Mouse (Mus musculus) hindbrain, embryonic 10.5 days (tissue): ENCODE data around the gene Sgsm1. TPM values are rescaled to one million over a fixed set of nuclear protein-coding genes. Genes with fewer than 3 reads are reported as not detected.

Experiments
- DNase-seq: peaks from one replicate; pipeline ENCODE4 v3.0.0-alpha.2; 2017; ENCODE audit warnings: low spot score
- H3K27ac ChIP-seq: fragments of 300-500 bp; sonication (generic); 2 replicates; pipeline ENCODE4 v1.5.1; 2016; ENCODE audit warnings: mild to moderate bottlenecking, moderate library complexity
- H3K27me3 ChIP-seq: fragments of 300-500 bp; sonication (generic); 2 replicates; pipeline ENCODE4 v1.6.1; 2016; ENCODE audit warnings: mild to moderate bottlenecking; ENCODE audit not compliant: poor library complexity, insufficient read depth, severe bottlenecking
- H3K36me3 ChIP-seq: fragments of 300-500 bp; sonication (generic); 2 replicates; pipeline ENCODE4 v1.6.1; 2016; ENCODE audit warnings: mild to moderate bottlenecking, moderate library complexity
- H3K4me1 ChIP-seq: fragments of 300-500 bp; sonication (generic); replicated peaks from 2 replicates; pipeline ENCODE4 v1.6.1; 2016; ENCODE audit warnings: mild to moderate bottlenecking
- H3K4me3 ChIP-seq: fragments of 300-500 bp; sonication (generic); 2 replicates; pipeline ENCODE4 v1.5.1; 2016; ENCODE audit warnings: mild to moderate bottlenecking, moderate library complexity
- H3K9me3 ChIP-seq: fragments of 300-500 bp; sonication (generic); 2 replicates; pipeline ENCODE4 v1.6.1; 2016; ENCODE audit warnings: mild to moderate bottlenecking, moderate library complexity
- WGBS: fragments of 180-500 bp; shearing (Covaris S2); methylation state at CpG from one replicate; pipeline ENCODE4 v1.1.7; 2016; 5-methylcytosine and 5-hydroxymethylcytosine counted together
- polyA plus RNA-seq: library from polyadenylated mRNA; unstranded; fragments of >200 nt; fragmentation: Nextera tagmentation; extraction: Ambion mirVana; gene quantifications from 2 replicates; pipeline ENCODE4 v1.2.1, GENCODE M21; 2016

Sgsm1 gene
- polyA plus RNA-seq, 1 experiment from 2014 or later: 17.5 TPM

- 3% methylated on average over 25 of the region's 25 CpGs for WGBS
- peaks cover 45% of the 10 kb centered on the region for H3K27me3 ChIP-seq
- peak overlapping the region; percentile 54 for H3K4me3 ChIP-seq
- H3K9me3 ChIP-seq: no peaks in the 10 kb centered on the region
- peak; percentile 84 for DNase-seq
- no peaks in the 10 kb centered on the region for H3K36me3 ChIP-seq
- peak overlapping the region; percentile 88 for H3K27ac ChIP-seq
- H3K4me1 ChIP-seq: peaks cover 50% of the 10 kb centered on the region
These were observed 3.7 kb downstream of the Sgsm1 start for GRCm38 (mm10) chr5:113306750-113307477.

- Histone ChIP-seq H3K27me3 (peaks cover 43% of the 10 kb centered on the region), H3K36me3 (no peaks in the 10 kb centered on the region), H3K4me3 (no peak overlapping the region), H3K9me3 (no peaks in the 10 kb centered on the region), H3K27ac (no peak overlapping the region), H3K4me1 (peaks cover 44% of the 10 kb centered on the region)
- WGBS: 94% methylated on average over 5 of the region's 5 CpGs
- no peak for DNase-seq
These were observed 6.1 kb downstream of the Sgsm1 start for GRCm38 (mm10) chr5:113304527-113304926.

- H3K9me3 ChIP-seq: no peaks in the 10 kb centered on the region
- no peaks in the 10 kb centered on the region for H3K36me3 ChIP-seq
- 14% methylated on average over 13 of the region's 13 CpGs for WGBS
- DNase-seq: peak; percentile 45
- no peak overlapping the region; the same call in 1 of the 2 replicates for H3K27ac ChIP-seq
- H3K4me3 ChIP-seq: no peak overlapping the region
- H3K27me3 ChIP-seq: peaks cover 46% of the 10 kb centered on the region
- H3K4me1 ChIP-seq: peaks cover 31% of the 10 kb centered on the region
These were observed 8.7 kb downstream of the Sgsm1 start for GRCm38 (mm10) chr5:113301841-113302240.

GRCm38 (mm10) chr5:113300148-113300889 lies 10.3 kb downstream of the Sgsm1 start:
- WGBS: 78% methylated on average over 22 of the region's 22 CpGs
- no peak for DNase-seq

GRCm38 (mm10) chr5:113299433-113299832 lies 11.2 kb downstream of the Sgsm1 start:
- Histone ChIP-seq H3K4me1 (peaks cover 20% of the 10 kb centered on the region), H3K4me3 (no peak overlapping the region), H3K9me3 (no peaks in the 10 kb centered on the region), H3K36me3 (no peaks in the 10 kb centered on the region), H3K27ac (no peak overlapping the region), H3K27me3 (peaks cover 46% of the 10 kb centered on the region)
- 49% methylated on average over 9 of the region's 9 CpGs for WGBS
- DNase-seq: no peak

More at GRCm38 (mm10) chr5:113300148-113300889, 10.3 kb downstream of the Sgsm1 start:
- peaks cover 20% of the 10 kb centered on the region for H3K4me1 ChIP-seq
- no peaks in the 10 kb centered on the region for H3K9me3 ChIP-seq
- peaks cover 46% of the 10 kb centered on the region for H3K27me3 ChIP-seq
- H3K4me3 ChIP-seq: no peak overlapping the region
- H3K27ac ChIP-seq: no peak overlapping the region
- H3K36me3 ChIP-seq: no peaks in the 10 kb centered on the region

DNA sequence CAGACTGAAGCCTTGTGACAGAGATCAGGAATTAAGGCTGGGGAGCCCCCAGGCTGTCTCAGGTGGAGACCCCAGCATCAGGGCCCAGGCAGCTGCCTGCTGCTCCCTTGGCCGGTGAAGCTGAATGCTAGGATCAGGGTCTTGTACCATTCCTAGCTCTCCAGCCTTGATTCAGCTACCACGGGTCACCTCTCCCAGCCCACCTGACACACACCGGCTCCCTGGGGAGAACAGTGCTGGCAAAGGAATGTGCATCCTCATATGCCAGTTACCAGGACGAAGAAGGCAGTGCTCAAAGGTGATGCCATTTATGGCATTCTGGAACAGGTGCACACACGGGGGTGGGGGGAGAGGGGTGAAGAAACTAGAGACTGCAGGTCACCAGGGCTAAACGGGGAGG lies 11.8 kb downstream of the Sgsm1 start:
- no peak overlapping the region for H3K27ac ChIP-seq
- peaks cover 20% of the 10 kb centered on the region for H3K4me1 ChIP-seq
- H3K4me3 ChIP-seq: no peak overlapping the region
- H3K27me3 ChIP-seq: peaks cover 46% of the 10 kb centered on the region
- WGBS: 78% methylated on average over 6 of the region's 6 CpGs
- H3K36me3 ChIP-seq: no peaks in the 10 kb centered on the region
- H3K9me3 ChIP-seq: no peaks in the 10 kb centered on the region
- no peak for DNase-seq

DNA sequence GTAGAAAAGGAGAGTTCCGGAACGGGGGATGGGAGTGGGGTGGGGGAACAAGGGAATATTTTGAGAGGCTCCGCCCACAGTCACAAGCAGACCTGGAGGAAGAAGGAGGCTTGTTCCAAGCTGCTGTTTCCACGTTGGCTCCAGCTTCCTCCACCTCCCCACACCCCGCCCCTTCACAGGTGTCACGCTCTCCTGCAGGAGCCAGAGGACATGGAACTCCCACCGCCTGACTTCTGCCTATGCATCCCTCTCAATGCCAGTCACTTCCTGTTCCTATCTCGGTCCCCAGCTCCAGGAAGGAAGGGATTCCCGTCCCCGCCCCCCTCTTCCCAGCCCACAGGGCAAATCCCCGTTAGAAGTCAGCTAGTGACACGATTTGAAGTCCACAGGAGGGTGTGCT lies 12.5 kb downstream of the Sgsm1 start:
- no peak for DNase-seq
- Histone ChIP-seq H3K36me3 (no peaks in the 10 kb centered on the region), H3K27ac (no peak overlapping the region), H3K9me3 (no peaks in the 10 kb centered on the region), H3K4me3 (no peak overlapping the region), H3K4me1 (peaks cover 20% of the 10 kb centered on the region), H3K27me3 (peaks cover 46% of the 10 kb centered on the region)
- 33% methylated on average over 12 of the region's 12 CpGs for WGBS

- H3K4me1 ChIP-seq: peaks cover 24% of the 10 kb centered on the region
- H3K36me3 ChIP-seq: no peaks in the 10 kb centered on the region
- H3K27ac ChIP-seq: no peak overlapping the region
- peaks cover 40% of the 10 kb centered on the region for H3K27me3 ChIP-seq
- DNase-seq: peak; percentile 20
- no peak overlapping the region for H3K4me3 ChIP-seq
- 52% methylated on average over 4 of the region's 4 CpGs for WGBS
- no peaks in the 10 kb centered on the region for H3K9me3 ChIP-seq
These were observed 14.8 kb downstream of the Sgsm1 start for GRCm38 (mm10) chr5:113295791-113296190.

- H3K4me1 ChIP-seq: peaks cover 22% of the 10 kb centered on the region
- no peaks in the 10 kb centered on the region for H3K36me3 ChIP-seq
- H3K9me3 ChIP-seq: no peaks in the 10 kb centered on the region
- peaks cover 42% of the 10 kb centered on the region for H3K27me3 ChIP-seq
- no peak overlapping the region for H3K27ac ChIP-seq
- 81% methylated on average over 5 of the region's 5 CpGs for WGBS
- no peak overlapping the region for H3K4me3 ChIP-seq
- DNase-seq: no peak
These were observed 16.0 kb downstream of the Sgsm1 start for GRCm38 (mm10) chr5:113294575-113294974.

GRCm38 (mm10) chr5:113293446-113293845 lies 17.1 kb downstream of the Sgsm1 start:
- Histone ChIP-seq H3K4me1 (peaks cover 21% of the 10 kb centered on the region), H3K27me3 (peaks cover 42% of the 10 kb centered on the region), H3K9me3 (no peaks in the 10 kb centered on the region), H3K27ac (no peak overlapping the region), H3K36me3 (no peaks in the 10 kb centered on the region), H3K4me3 (no peak overlapping the region)
- WGBS: 81% methylated on average over 4 of the region's 4 CpGs
- no peak for DNase-seq

GRCm38 (mm10) chr5:113292832-113293231 lies 17.8 kb downstream of the Sgsm1 start:
- peaks cover 17% of the 10 kb centered on the region for H3K4me1 ChIP-seq
- no peaks in the 10 kb centered on the region for H3K9me3 ChIP-seq
- no peak for DNase-seq
- peaks cover 42% of the 10 kb centered on the region for H3K27me3 ChIP-seq
- no peaks in the 10 kb centered on the region for H3K36me3 ChIP-seq
- WGBS: 61% methylated on average over 8 of the region's 8 CpGs
- no peak overlapping the region for H3K27ac ChIP-seq
- H3K4me3 ChIP-seq: no peak overlapping the region

GRCm38 (mm10) chr5:113292179-113292578 lies 18.4 kb downstream of the Sgsm1 start:
- 10% methylated on average over 8 of the region's 8 CpGs for WGBS
- H3K4me1 ChIP-seq: peaks cover 17% of the 10 kb centered on the region
- H3K27ac ChIP-seq: no peak overlapping the region
- no peaks in the 10 kb centered on the region for H3K36me3 ChIP-seq
- DNase-seq: peak; percentile 65
- no peaks in the 10 kb centered on the region for H3K9me3 ChIP-seq
- H3K4me3 ChIP-seq: no peak overlapping the region
- peaks cover 42% of the 10 kb centered on the region for H3K27me3 ChIP-seq

DNA sequence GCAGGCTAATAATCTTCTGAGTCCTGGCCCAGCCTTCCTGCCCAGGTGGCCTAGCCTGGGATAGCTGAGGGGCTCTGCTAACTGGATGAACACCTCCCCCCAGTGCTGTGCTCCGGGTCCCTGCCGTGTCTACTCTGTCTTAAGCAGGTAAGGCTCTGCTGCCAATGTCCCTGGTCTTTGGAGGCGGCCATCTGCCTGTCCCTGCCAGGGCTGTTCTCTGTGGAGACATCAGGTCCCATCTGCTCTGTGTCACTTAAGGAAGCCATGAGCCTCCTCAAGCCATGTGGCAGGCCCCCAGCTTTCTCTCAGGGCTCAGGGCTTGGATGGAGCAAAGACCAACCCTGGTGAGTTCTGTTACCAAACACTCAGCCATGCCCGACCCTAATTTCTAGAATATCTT lies 19.5 kb downstream of the Sgsm1 start:
- peaks cover 51% of the 10 kb centered on the region for H3K27me3 ChIP-seq

More for the DNA sequence above, 19.5 kb downstream of the Sgsm1 start:
- peaks cover 25% of the 10 kb centered on the region for H3K4me1 ChIP-seq
- H3K36me3 ChIP-seq: no peaks in the 10 kb centered on the region
- no peak overlapping the region for H3K27ac ChIP-seq
- H3K9me3 ChIP-seq: no peaks in the 10 kb centered on the region
- WGBS: 85% methylated on average over 4 of the region's 4 CpGs
- H3K4me3 ChIP-seq: no peak overlapping the region
- no peak for DNase-seq
